Mouse (Mus musculus) kidney, adult 2 months (tissue): ENCODE data around the gene Akap2.

Source experiments
- CTCF ChIP-seq: fragments of 200-500 bp; conservative IDR thresholded peaks from 2 replicates; pipeline ENCODE4 v1.5.1; 2011; ENCODE audit warnings: low read depth, mild to moderate bottlenecking, control low read depth, low read length, moderate library complexity, mixed read lengths; ENCODE audit not compliant: insufficient read depth, insufficient read length
- POLR2A ChIP-seq: fragments of 200-500 bp; IDR thresholded peaks from one replicate; pipeline ENCODE4 v1.6.1; 2011; ENCODE audit warnings: low read depth, low read length, control low read depth

- TF ChIP-seq POLR2A (no peak), CTCF (no peak)
Observed at GRCm38 (mm10) chr4:57690001-57690400, 27.5 kb upstream of the Akap2 start.
